Mouse (Mus musculus) forebrain, postnatal 0 days (tissue): Measurements from ENCODE around the gene Ulk4. TPM values are rescaled to one million over a fixed set of nuclear protein-coding genes. Genes with fewer than 3 reads are reported as not detected.

Source experiments
- ATAC-seq: fragments of 200-750 bp; cut with Nextera tagmentation; 2 replicates; pipeline ENCODE4 v1.8.0; 2017; ENCODE audit warnings: mild to moderate bottlenecking, moderate library complexity
- DNase-seq: peaks from one replicate; pipeline ENCODE4 v3.0.0-alpha.2; 2015
- H3K27ac ChIP-seq: fragments of 300-500 bp; sonication (generic); 2 replicates; pipeline ENCODE4 v1.5.1; 2014; ENCODE audit warnings: low read depth, mild to moderate bottlenecking, antibody characterized with exemption, low read length, moderate library complexity, mixed read lengths
- H3K27me3 ChIP-seq: fragments of 300-500 bp; sonication (generic); 2 replicates; pipeline ENCODE4 v1.6.1; 2014; ENCODE audit warnings: mild to moderate bottlenecking, low read length, mixed read lengths; ENCODE audit not compliant: insufficient read depth
- H3K36me3 ChIP-seq: fragments of 300-500 bp; sonication (generic); 2 replicates; pipeline ENCODE4 v1.6.1; 2014; ENCODE audit warnings: mild to moderate bottlenecking, moderate library complexity; ENCODE audit not compliant: insufficient read depth
- H3K4me1 ChIP-seq: fragments of 300-500 bp; sonication (generic); 2 replicates; pipeline ENCODE4 v1.6.1; 2014; ENCODE audit warnings: antibody characterized with exemption; ENCODE audit not compliant: insufficient read depth
- H3K4me2 ChIP-seq: fragments of 300-500 bp; sonication (generic); 2 replicates; pipeline ENCODE4 v1.6.1; 2014; ENCODE audit warnings: low read depth, mild to moderate bottlenecking, moderate library complexity
- H3K4me3 ChIP-seq: fragments of 300-500 bp; sonication (generic); 2 replicates; pipeline ENCODE4 v1.5.1; 2014; ENCODE audit warnings: low read depth, low read length, mixed read lengths
- H3K9ac ChIP-seq: fragments of 300-500 bp; sonication (generic); 2 replicates; pipeline ENCODE4 v1.6.1; 2014; ENCODE audit warnings: mild to moderate bottlenecking
- H3K9me3 ChIP-seq: fragments of 300-500 bp; sonication (generic); 2 replicates; pipeline ENCODE4 v1.6.1; 2016; ENCODE audit warnings: low read length
- CTCF ChIP-seq: sonication (generic); IDR thresholded peaks from 2 replicates; pipeline ENCODE4 v1.5.1; 2016; ENCODE audit warnings: antibody characterized with exemption, control low read depth, low read depth
- WGBS: fragments of 180-500 bp; shearing (Covaris S2); extraction: QIAGEN DNeasy Blood & Tissue Kit; methylation state at CpG from one replicate; pipeline ENCODE4 v1.1.7; 2014; 5-methylcytosine and 5-hydroxymethylcytosine counted together
- polyA plus RNA-seq: library from polyadenylated mRNA; unstranded; fragments of >200 nt; fragmentation: Nextera tagmentation; extraction: Ambion mirVana; gene quantifications from 2 replicates; pipeline ENCODE4 v1.2.1, GENCODE M21; 2015
- total RNA-seq: library from RNA; depleted of rRNA; stranded (reverse); fragments of >200 nt; gene quantifications from 2 replicates; pipeline ENCODE4 v1.2.3, GENCODE M21; 2014

Gene Ulk4
- total and polyA plus RNA-seq, 2 experiments from 2014 or later, result 13.3 to 105 TPM

GRCm38 (mm10) chr9:121044471-121045206 is 232.4 kb downstream of the Ulk4 start:
- Histone ChIP-seq H3K9me3 (no peaks in the 10 kb centered on the region), H3K36me3 (no peaks in the 10 kb centered on the region), H3K9ac (no peak overlapping the region), H3K4me1 (no peaks in the 10 kb centered on the region), H3K4me2 (no peak overlapping the region), H3K4me3 (no peak overlapping the region), H3K27ac (no peak overlapping the region), H3K27me3 (no peaks in the 10 kb centered on the region)
- TF ChIP-seq CTCF, result no peak
- 60% methylated on average over 17 of the region's 17 CpGs for WGBS
- peak; percentile 36 for ATAC-seq
- DNase-seq, result no peak

GRCm38 (mm10) chr9:121043021-121043420 is 234.0 kb downstream of the Ulk4 start:
- Histone ChIP-seq H3K4me2 (no peak overlapping the region), H3K27me3 (no peaks in the 10 kb centered on the region), H3K27ac (no peak overlapping the region), H3K9ac (no peak overlapping the region), H3K4me3 (no peak overlapping the region), H3K9me3 (no peaks in the 10 kb centered on the region), H3K36me3 (no peaks in the 10 kb centered on the region), H3K4me1 (no peaks in the 10 kb centered on the region)
- DNase-seq (no peak), ATAC-seq (no peak)
- 83% methylated on average over 4 of the region's 4 CpGs for WGBS
- no peak for TF ChIP-seq CTCF

GRCm38 (mm10) chr9:121038396-121038795 is 238.6 kb downstream of the Ulk4 start:
- Histone ChIP-seq H3K36me3 (no peaks in the 10 kb centered on the region), H3K4me3 (no peak overlapping the region), H3K4me1 (no peaks in the 10 kb centered on the region; the same call in 1 of the 2 replicates), H3K27ac (no peak overlapping the region), H3K4me2 (no peak overlapping the region), H3K27me3 (no peaks in the 10 kb centered on the region), H3K9me3 (no peaks in the 10 kb centered on the region), H3K9ac (no peak overlapping the region)
- DNase-seq (no peak), ATAC-seq (no peak)
- WGBS, result 41% methylated on average over 4 of the region's 4 CpGs
- no peak for TF ChIP-seq CTCF

- Histone ChIP-seq H3K4me2 (no peak overlapping the region), H3K27ac (no peak overlapping the region; the same call in 1 of the 2 replicates), H3K4me1 (no peaks in the 10 kb centered on the region; the same call in 1 of the 2 replicates), H3K9ac (no peak overlapping the region), H3K9me3 (no peaks in the 10 kb centered on the region), H3K27me3 (no peaks in the 10 kb centered on the region), H3K36me3 (no peaks in the 10 kb centered on the region), H3K4me3 (no peak overlapping the region)
- WGBS, result 28% methylated on average over 5 of the region's 5 CpGs
- peak; percentile 54; the same call in 1 of the 2 replicates for ATAC-seq
- TF ChIP-seq CTCF, result no peak
- peak; percentile 41 for DNase-seq
Measured at GRCm38 (mm10) chr9:121037975-121038374, 239.0 kb downstream of the Ulk4 start.

GRCm38 (mm10) chr9:121035296-121035695 is 241.7 kb downstream of the Ulk4 start:
- Histone ChIP-seq H3K9ac (no peak overlapping the region), H3K4me3 (no peak overlapping the region), H3K9me3 (no peaks in the 10 kb centered on the region), H3K4me2 (no peak overlapping the region), H3K4me1 (no peaks in the 10 kb centered on the region; the same call in 1 of the 2 replicates), H3K36me3 (no peaks in the 10 kb centered on the region), H3K27ac (no peak overlapping the region), H3K27me3 (no peaks in the 10 kb centered on the region)
- 68% methylated on average over 6 of the region's 6 CpGs for WGBS
- ATAC-seq (no peak), DNase-seq (no peak)
- TF ChIP-seq CTCF, result no peak

- no peak for DNase-seq
- ATAC-seq, result no peak
- H3K9me3 ChIP-seq, result no peaks in the 10 kb centered on the region
- H3K9ac ChIP-seq, result no peak overlapping the region
- no peak overlapping the region for H3K4me2 ChIP-seq
- H3K27me3 ChIP-seq, result no peaks in the 10 kb centered on the region
- H3K4me3 ChIP-seq, result no peak overlapping the region
- no peaks in the 10 kb centered on the region; the same call in 1 of the 2 replicates for H3K4me1 ChIP-seq
- TF ChIP-seq CTCF, result no peak
- 80% methylated on average over 4 of the region's 4 CpGs for WGBS
- H3K36me3 ChIP-seq, result no peaks in the 10 kb centered on the region
- H3K27ac ChIP-seq, result no peak overlapping the region
Measured at GRCm38 (mm10) chr9:121033596-121033995, 243.4 kb downstream of the Ulk4 start.

- H3K4me1 ChIP-seq, result no peaks in the 10 kb centered on the region; the same call in 1 of the 2 replicates
- no peak overlapping the region for H3K9ac ChIP-seq
- H3K4me2 ChIP-seq, result no peak overlapping the region
- no peaks in the 10 kb centered on the region for H3K9me3 ChIP-seq
- no peaks in the 10 kb centered on the region for H3K36me3 ChIP-seq
- no peak for ATAC-seq
- H3K27me3 ChIP-seq, result no peaks in the 10 kb centered on the region
- no peak for TF ChIP-seq CTCF
- WGBS, result 44% methylated on average over 10 of the region's 10 CpGs
- no peak overlapping the region for H3K4me3 ChIP-seq
- no peak overlapping the region for H3K27ac ChIP-seq
- DNase-seq, result no peak
Measured at GRCm38 (mm10) chr9:121032322-121032964, 244.6 kb downstream of the Ulk4 start.
